Mouse (Mus musculus): ENCODE data around the gene Slc1a2.

- TF ChIP-seq POLR2A (IDR thresholded peaks at IDR 0.05; ENCODE audit: borderline replicate concordance, extremely low read depth, low read depth, low read length) (no peak), CTCF (IDR thresholded peaks at IDR 0.05; ENCODE audit: insufficient read depth, low read length) (no peak)
Measured at GRCm38 (mm10) chr2:102730386-102730785, 71.9 kb downstream of the Slc1a2 start.
